Mouse (Mus musculus): ENCODE results near the gene Pjvk.

- no peak for TF ChIP-seq CTCF (IDR thresholded peaks at IDR 0.05; ENCODE audit: insufficient read depth, low read length)
- no peak for TF ChIP-seq POLR2A (IDR thresholded peaks at IDR 0.05; ENCODE audit: borderline replicate concordance, extremely low read depth, low read depth, low read length)
Measured at GRCm38 (mm10) chr2:76659419-76659818, 11.1 kb downstream of the Pjvk start.

Data from lung, adult 2 months (tissue).